Mouse (Mus musculus) stomach, postnatal 0 days (tissue): Measurements from ENCODE around the gene Cand1. TPM values are rescaled to one million over a fixed set of nuclear protein-coding genes. Genes with fewer than 3 reads are reported as not detected.

ENCODE experiments used
- ATAC-seq: fragments of 200-750 bp; cut with Nextera tagmentation; 2 replicates; pipeline ENCODE4 v1.8.0; 2017; ENCODE audit not compliant: low FRiP score, low TSS enrichment
- DNase-seq: peaks from one replicate; pipeline ENCODE4 v3.0.0-alpha.2; 2016; ENCODE audit warnings: low spot score
- H3K27ac ChIP-seq: fragments of 300-500 bp; sonication (generic); replicated peaks from 2 replicates; pipeline ENCODE4 v1.5.1; 2014; ENCODE audit warnings: mild to moderate bottlenecking, control low read depth
- H3K27me3 ChIP-seq: fragments of 300-500 bp; sonication (generic); 2 replicates; pipeline ENCODE4 v1.6.1; 2014; ENCODE audit warnings: low read length; ENCODE audit not compliant: control insufficient read depth, insufficient read depth
- H3K36me3 ChIP-seq: fragments of 300-500 bp; sonication (generic); 2 replicates; pipeline ENCODE4 v1.6.1; 2014; ENCODE audit warnings: low read length, mixed read lengths; ENCODE audit not compliant: control insufficient read depth, insufficient read depth
- H3K4me1 ChIP-seq: fragments of 300-500 bp; sonication (generic); replicated peaks from 2 replicates; pipeline ENCODE4 v1.6.1; 2014; ENCODE audit warnings: antibody characterized with exemption; ENCODE audit not compliant: control insufficient read depth, insufficient read depth
- H3K4me2 ChIP-seq: fragments of 300-500 bp; sonication (generic); replicated peaks from 2 replicates; pipeline ENCODE4 v1.6.1; 2014; ENCODE audit warnings: low read depth, mild to moderate bottlenecking, control low read depth, moderate library complexity
- H3K4me3 ChIP-seq: fragments of 300-500 bp; sonication (generic); 2 replicates; pipeline ENCODE4 v1.5.1; 2014; ENCODE audit warnings: low read depth, low read length, control low read depth
- H3K9ac ChIP-seq: fragments of 300-500 bp; sonication (generic); 2 replicates; pipeline ENCODE4 v1.6.1; 2014; ENCODE audit warnings: mild to moderate bottlenecking, low read length, control low read depth, mixed read lengths
- H3K9me3 ChIP-seq: fragments of 300-500 bp; sonication (generic); 2 replicates; pipeline ENCODE4 v1.6.1; 2016; ENCODE audit warnings: low read length; ENCODE audit not compliant: control insufficient read depth
- CTCF ChIP-seq: IDR thresholded peaks from 2 replicates; pipeline ENCODE4 v1.5.1; 2016; ENCODE audit warnings: antibody characterized with exemption, low read depth, mild to moderate bottlenecking, moderate library complexity
- EP300 ChIP-seq: optimal IDR thresholded peaks from 2 replicates; pipeline ENCODE3; 2016; ENCODE audit warnings: antibody characterized with exemption
- WGBS: fragments of 180-500 bp; shearing (Covaris S2); extraction: QIAGEN DNeasy Blood & Tissue Kit; methylation state at CpG from one replicate; pipeline ENCODE4 v1.1.7; 2014; 5-methylcytosine and 5-hydroxymethylcytosine counted together
- polyA plus RNA-seq: library from polyadenylated mRNA; unstranded; fragments of >200 nt; fragmentation: Nextera tagmentation; extraction: Ambion mirVana; gene quantifications from 2 replicates; pipeline ENCODE4 v1.2.1, GENCODE M21; 2015

The Cand1 gene
- polyA plus RNA-seq, 1 experiment from 2014 or later = 15.0 TPM

GRCm38 (mm10) chr10:119205229-119205628 lies 34.6 kb downstream of the Cand1 start:
- Histone ChIP-seq H3K4me3 (no peak overlapping the region), H3K9ac (no peak overlapping the region), H3K9me3 (no peaks in the 10 kb centered on the region), H3K4me1 (no peaks in the 10 kb centered on the region), H3K27me3 (no peaks in the 10 kb centered on the region), H3K36me3 (peaks cover 28% of the 10 kb centered on the region), H3K4me2 (no peak overlapping the region), H3K27ac (no peak overlapping the region)
- ATAC-seq (peak; percentile 65; the same call in 1 of the 2 replicates), DNase-seq (peak; percentile 71)
- WGBS = 68% methylated on average over 5 of the region's 5 CpGs
- TF ChIP-seq CTCF = no peak
- TF ChIP-seq EP300 = no peak

DNA sequence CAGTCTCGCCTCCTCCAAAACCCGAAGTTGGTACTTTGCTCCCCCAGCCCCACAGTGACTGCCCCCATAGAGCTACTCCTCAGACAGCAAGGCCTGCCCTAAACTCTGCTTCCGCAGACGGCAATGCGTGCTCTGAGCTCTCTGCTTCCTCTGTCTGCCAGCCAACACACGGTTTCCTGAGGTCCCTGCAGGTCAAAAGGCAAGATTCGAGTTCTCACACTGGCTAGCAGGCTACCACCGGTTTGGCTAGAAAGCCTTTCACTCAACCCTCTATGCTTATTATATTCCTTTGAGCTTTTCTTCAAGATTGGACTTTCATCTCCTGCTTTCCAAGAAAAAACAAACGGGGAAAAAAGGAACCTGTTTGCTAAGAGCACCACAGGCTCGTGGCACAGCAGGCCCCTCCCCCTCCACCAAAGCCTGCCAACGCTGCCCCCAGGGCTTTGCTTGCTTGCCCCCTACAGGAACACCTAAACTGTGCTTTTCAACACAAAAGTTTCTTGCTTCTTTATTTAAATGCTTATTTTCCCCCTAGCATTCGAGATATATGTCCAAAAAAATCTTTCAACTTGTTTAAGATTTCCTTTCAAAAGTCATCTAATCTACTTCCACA lies 35.4 kb downstream of the Cand1 start:
- no peak overlapping the region for H3K4me3 ChIP-seq
- no peaks in the 10 kb centered on the region for H3K27me3 ChIP-seq
- peak; percentile 8; the same call in 1 of the 2 replicates for TF ChIP-seq CTCF
- TF ChIP-seq EP300 = no peak
- ATAC-seq (peak; percentile 82; the same call in 1 of the 2 replicates), DNase-seq (peak; percentile 54)
- H3K9me3 ChIP-seq = no peaks in the 10 kb centered on the region
- H3K36me3 ChIP-seq = peaks cover 25% of the 10 kb centered on the region
- WGBS = 58% methylated on average over 12 of the region's 12 CpGs
- no peak overlapping the region for H3K9ac ChIP-seq
- no peaks in the 10 kb centered on the region for H3K4me1 ChIP-seq
- H3K4me2 ChIP-seq = no peak overlapping the region
- H3K27ac ChIP-seq = peak overlapping the region; percentile 65

GRCm38 (mm10) chr10:119199864-119200263 lies 40.0 kb downstream of the Cand1 start:
- ATAC-seq = no peak
- no peak overlapping the region for H3K4me3 ChIP-seq
- WGBS = 80% methylated on average over 5 of the region's 5 CpGs
- no peak overlapping the region for H3K27ac ChIP-seq
- TF ChIP-seq CTCF (no peak), EP300 (no peak)
- no peaks in the 10 kb centered on the region for H3K4me1 ChIP-seq
- H3K36me3 ChIP-seq = peaks cover 9% of the 10 kb centered on the region
- H3K4me2 ChIP-seq = no peak overlapping the region
- no peak for DNase-seq
- H3K9ac ChIP-seq = no peak overlapping the region
- no peaks in the 10 kb centered on the region for H3K9me3 ChIP-seq
- H3K27me3 ChIP-seq = no peaks in the 10 kb centered on the region

- H3K4me2 ChIP-seq = no peak overlapping the region
- H3K9ac ChIP-seq = no peak overlapping the region
- TF ChIP-seq CTCF (no peak), EP300 (no peak)
- H3K4me1 ChIP-seq = no peaks in the 10 kb centered on the region
- peaks cover 6% of the 10 kb centered on the region for H3K36me3 ChIP-seq
- no peaks in the 10 kb centered on the region for H3K9me3 ChIP-seq
- H3K27me3 ChIP-seq = no peaks in the 10 kb centered on the region
- DNase-seq (no peak), ATAC-seq (no peak)
- H3K4me3 ChIP-seq = no peak overlapping the region
- WGBS = 88% methylated on average over 9 of the region's 9 CpGs
- no peak overlapping the region for H3K27ac ChIP-seq
Measured at GRCm38 (mm10) chr10:119198186-119198880, 41.5 kb downstream of the Cand1 start.

GRCm38 (mm10) chr10:119197621-119198150 lies 42.2 kb downstream of the Cand1 start:
- H3K27ac ChIP-seq = no peak overlapping the region
- H3K4me1 ChIP-seq = no peaks in the 10 kb centered on the region
- H3K4me2 ChIP-seq = no peak overlapping the region
- TF ChIP-seq EP300 = no peak
- no peak for TF ChIP-seq CTCF
- H3K27me3 ChIP-seq = no peaks in the 10 kb centered on the region
- no peaks in the 10 kb centered on the region for H3K9me3 ChIP-seq
- 95% methylated on average over 13 of the region's 13 CpGs for WGBS
- H3K36me3 ChIP-seq = peaks cover 5% of the 10 kb centered on the region
- H3K4me3 ChIP-seq = no peak overlapping the region
- DNase-seq = no peak
- no peak for ATAC-seq
- no peak overlapping the region for H3K9ac ChIP-seq
